Mouse (Mus musculus): ENCODE measurements around the gene Pnpt1.

Pnpt1 gene

DNA sequence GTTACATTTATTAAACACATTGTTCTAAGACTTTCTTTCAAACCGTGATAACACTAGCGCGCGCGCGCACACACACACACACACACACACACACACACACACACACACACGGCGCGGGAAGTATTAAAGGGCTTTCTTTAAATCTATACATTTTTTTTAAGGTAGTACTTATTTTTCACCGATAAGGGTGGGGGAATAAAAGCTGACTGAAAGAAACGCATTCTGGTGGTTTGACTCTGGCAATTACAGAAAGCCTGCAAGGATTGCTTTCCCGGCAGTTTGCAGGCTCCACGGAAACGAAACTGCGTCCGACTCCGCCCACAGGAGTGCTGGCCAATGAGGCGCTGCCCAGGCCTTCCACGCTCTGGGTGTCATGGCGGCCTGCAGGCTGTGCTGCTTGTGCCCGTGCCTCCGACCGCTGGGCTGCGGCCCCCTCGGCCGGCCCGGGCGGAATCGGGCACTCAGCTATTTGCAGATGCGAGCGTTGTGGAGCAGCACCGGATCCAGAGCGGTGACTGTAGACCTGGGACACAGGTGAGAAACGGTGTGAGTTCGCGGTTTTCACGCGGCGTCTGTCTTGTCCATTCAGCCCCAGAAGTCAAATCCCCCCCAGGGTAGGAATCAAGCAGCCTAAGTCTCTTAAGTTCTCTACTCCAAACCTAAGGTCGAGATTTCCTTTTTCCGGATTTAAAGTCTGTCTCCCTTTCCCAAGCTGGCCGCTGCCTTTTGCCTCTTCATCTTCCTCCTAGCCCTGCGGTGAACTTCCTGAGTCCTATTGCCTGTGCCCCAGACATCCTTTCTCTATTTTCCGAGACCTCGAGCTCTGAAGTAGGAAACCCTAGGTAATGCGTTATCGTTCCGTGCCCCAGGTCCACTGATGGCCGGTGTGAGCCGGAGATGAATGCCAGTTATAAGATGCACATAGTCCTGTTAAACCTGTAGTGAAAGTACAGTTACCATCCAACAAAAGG, at the start of gene Pnpt1:
Gene Pnpt1 (plus strand): TSS at position 360 of the 971 bp plus-strand sequence.
- in situ Hi-C loops (cut with MboI; ENCODE audit: low pct_unique_long_range_greater_than_20kb in 1 of 2, low sequenced_read_pairs in 2 of 2, unreplicated experiment in 1 of 2), result no loop called here

DNA sequence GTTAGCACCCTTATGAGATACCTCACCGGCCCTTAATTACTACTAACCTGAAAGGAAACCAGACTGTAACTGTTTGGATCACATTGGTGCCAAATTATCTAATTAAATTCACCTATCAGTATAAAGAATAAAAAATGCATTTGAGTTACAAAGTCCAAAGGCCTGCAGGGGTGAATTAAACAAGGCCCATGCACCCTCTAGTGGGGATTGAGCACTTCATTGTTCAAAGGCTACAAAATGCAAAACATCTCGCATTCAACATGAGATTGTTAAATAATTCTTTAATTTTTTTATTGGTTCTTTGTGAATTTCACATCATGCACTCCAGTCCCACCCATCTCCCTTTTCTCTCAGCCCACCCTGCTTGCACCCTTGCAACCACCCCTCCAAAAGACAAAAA, 38.1 kb upstream of the Pnpt1 start:
- in situ Hi-C loops (cut with MboI; ENCODE audit: low pct_unique_long_range_greater_than_20kb in 1 of 2, low sequenced_read_pairs in 2 of 2, unreplicated experiment in 1 of 2), result loop anchor here in 1 of 2 experiments (25.0 kb wide), 1 partner anchor 280 kb away; no protein-coding TSS in a partner anchor

DNA sequence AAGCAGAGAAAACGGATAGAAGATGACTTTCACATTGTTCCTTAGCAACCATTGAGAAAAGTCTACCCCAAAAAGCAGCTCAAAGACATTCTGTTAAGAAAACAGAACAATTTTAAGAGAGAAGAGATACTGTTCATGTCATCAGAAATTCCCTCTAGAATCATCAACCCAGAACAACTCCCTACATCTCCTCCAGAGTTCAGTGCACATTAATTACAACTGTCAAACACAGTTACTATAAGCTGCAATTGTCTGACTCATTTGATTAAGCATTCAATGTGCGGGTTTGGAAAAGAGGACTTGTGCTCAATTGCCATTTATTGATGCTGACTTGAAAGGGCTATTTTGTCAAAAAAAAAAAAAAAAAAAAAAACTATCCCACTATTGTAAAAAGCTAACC, 31.6 kb upstream of the Pnpt1 start:
- in situ Hi-C loops (cut with MboI; ENCODE audit: low pct_unique_long_range_greater_than_20kb in 1 of 2, low sequenced_read_pairs in 2 of 2, unreplicated experiment in 1 of 2), result loop anchor here in 1 of 2 experiments (25.0 kb wide), 1 partner anchor 287 kb away; no protein-coding TSS in a partner anchor

DNA sequence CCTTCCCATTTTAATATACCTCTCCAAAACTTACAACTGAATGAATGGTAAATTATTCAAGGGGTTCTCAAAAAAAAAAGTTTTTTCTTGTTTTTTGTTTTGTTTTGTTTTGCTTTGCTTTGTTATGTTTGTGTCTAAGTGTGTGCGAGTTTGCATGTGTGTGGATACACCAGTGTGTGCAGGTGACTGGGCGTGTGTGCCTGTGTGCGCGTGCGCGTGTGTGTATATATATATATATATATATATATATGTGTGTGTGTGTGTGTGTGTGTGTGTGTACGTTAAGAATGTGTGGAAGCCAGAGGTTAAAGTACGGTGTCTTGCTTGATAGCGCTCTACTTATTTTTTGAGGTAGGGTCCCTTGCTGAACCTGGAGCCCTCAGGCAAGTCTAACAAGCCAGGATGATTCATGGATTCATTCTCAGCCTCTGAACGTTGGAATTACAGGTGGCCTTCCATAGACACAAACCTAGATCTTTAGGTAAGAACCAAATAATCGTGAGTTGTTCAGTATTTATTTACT, 621 bp upstream of the Pnpt1 start:
- in situ Hi-C loops (cut with MboI; ENCODE audit: low pct_unique_long_range_greater_than_20kb in 1 of 2, low sequenced_read_pairs in 2 of 2, unreplicated experiment in 1 of 2), result no loop called here

DNA sequence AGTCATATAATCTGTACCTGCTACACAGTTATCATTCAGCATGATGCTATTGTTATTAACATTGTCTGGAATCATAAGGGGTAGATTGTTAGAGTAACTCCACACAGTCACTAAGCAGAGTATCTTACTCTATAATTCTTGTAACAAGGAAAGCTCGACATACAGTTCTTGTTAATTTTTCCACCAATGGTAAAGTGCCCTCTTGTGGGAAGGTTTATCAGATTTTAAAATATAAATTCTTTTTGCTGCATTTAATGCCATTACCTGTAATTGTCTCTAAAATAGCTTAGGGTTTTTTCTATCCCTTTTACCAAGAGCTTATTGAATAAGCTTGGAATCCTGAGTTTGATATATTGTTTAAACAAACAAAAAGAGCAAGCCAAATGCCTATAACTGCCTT, 10.1 kb downstream of the Pnpt1 start:
- in situ Hi-C loops (cut with MboI; ENCODE audit: low pct_unique_long_range_greater_than_20kb in 1 of 2, low sequenced_read_pairs in 2 of 2, unreplicated experiment in 1 of 2), result no loop called here

- in situ Hi-C loops (cut with MboI; ENCODE audit: low pct_unique_long_range_greater_than_20kb in 1 of 2, low sequenced_read_pairs in 2 of 2, unreplicated experiment in 1 of 2), result no loop called here
These were observed 18.4 kb downstream of the Pnpt1 start for GRCm38 (mm10) chr11:29148901-29149300.

DNA sequence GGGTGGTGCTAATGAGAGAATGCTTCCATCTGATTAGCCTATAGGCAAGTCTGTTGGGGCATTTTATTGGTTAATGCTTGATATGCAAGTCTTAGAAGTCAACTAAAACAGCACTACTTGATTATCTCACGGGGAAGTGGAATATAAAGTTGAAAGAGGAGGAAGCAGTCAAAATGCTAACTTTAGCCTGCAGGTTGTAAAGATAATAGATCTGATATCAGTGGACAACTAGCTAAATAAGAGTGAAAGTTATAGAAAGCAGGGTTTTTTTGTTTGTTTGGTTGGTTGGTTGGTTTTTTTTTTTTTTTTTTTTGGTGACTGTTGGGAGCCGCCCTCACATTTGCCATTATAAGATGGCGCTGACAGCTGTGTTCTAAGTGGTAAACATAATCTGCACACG, 33.0 kb downstream of the Pnpt1 start:
- in situ Hi-C loops (cut with MboI; ENCODE audit: low pct_unique_long_range_greater_than_20kb in 1 of 2, low sequenced_read_pairs in 2 of 2, unreplicated experiment in 1 of 2), result no loop called here

- in situ Hi-C loops (cut with MboI; ENCODE audit: low pct_unique_long_range_greater_than_20kb in 1 of 2, low sequenced_read_pairs in 2 of 2, unreplicated experiment in 1 of 2), result no loop called here
These were observed 41.4 kb downstream of the Pnpt1 start for GRCm38 (mm10) chr11:29171959-29172391.

DNA sequence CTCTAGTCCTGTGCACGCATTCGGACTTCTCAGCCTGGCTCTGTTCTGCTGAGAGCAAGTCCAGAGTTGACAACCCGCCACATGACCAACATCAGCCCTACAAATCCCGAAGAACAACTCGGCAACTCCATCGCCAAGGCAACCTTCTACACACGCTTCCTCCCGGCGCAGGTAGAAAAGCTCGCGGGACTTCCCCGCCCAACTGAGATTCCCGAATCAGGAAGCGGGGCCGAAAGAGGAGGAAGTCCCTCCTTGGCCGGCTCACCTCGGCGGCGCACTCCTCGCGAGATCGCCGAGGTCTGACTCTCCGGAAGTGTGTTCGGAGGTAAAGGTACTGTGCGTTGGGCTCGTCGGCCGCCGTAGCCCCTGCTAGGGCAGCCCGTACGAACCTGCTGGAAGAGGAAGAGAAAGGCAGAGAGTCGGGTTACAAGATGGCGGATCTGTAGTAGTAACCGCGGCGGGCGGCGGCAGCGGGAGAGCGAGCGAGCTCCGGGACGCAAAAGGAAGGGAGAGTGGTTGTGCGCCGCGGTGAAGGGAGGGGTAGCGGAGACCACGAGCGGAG, 42.1 kb downstream of the Pnpt1 start, which contains the start of gene Ppp4r3b:
Gene Ppp4r3b (plus strand): TSS at position 328 of the 562 bp plus-strand sequence.
- in situ Hi-C loops (cut with MboI; ENCODE audit: low pct_unique_long_range_greater_than_20kb in 1 of 2, low sequenced_read_pairs in 2 of 2, unreplicated experiment in 1 of 2), result no loop called here

GRCm38 (mm10) chr11:29173125-29173631, 42.6 kb downstream of the Pnpt1 start:
- in situ Hi-C loops (cut with MboI; ENCODE audit: low pct_unique_long_range_greater_than_20kb in 1 of 2, low sequenced_read_pairs in 2 of 2, unreplicated experiment in 1 of 2), result no loop called here

GRCm38 (mm10) chr11:29173706-29174436, 43.3 kb downstream of the Pnpt1 start:
- in situ Hi-C loops (cut with MboI; ENCODE audit: low pct_unique_long_range_greater_than_20kb in 1 of 2, low sequenced_read_pairs in 2 of 2, unreplicated experiment in 1 of 2), result no loop called here

- in situ Hi-C loops (cut with MboI; ENCODE audit: low pct_unique_long_range_greater_than_20kb in 1 of 2, low sequenced_read_pairs in 2 of 2, unreplicated experiment in 1 of 2), result no loop called here
These were observed 48.8 kb downstream of the Pnpt1 start for GRCm38 (mm10) chr11:29179319-29179718.

- in situ Hi-C loops (cut with MboI; ENCODE audit: low pct_unique_long_range_greater_than_20kb in 1 of 2, low sequenced_read_pairs in 2 of 2, unreplicated experiment in 1 of 2), result no loop called here
These were observed 50.1 kb downstream of the Pnpt1 start for GRCm38 (mm10) chr11:29180657-29181056.

DNA sequence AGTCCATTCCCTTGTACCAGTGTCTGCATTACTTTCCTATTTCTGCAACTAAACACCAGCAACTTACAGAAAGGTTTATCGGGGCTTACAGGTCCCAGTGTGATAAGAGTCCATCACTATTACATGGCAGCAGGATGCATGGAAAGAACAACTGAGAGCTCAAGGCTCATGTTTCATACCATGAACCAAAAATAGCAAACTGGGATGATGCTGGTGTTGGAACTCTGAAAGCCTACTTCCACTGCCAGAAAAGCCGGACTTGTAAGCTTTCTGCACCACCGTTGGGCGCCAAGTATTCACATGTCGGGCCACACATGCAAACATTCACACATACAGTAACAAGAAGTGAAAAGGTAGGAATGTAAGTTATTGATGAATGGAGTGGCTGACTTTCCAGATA, 51.2 kb downstream of the Pnpt1 start:
- in situ Hi-C loops (cut with MboI; ENCODE audit: low pct_unique_long_range_greater_than_20kb in 1 of 2, low sequenced_read_pairs in 2 of 2, unreplicated experiment in 1 of 2), result no loop called here

- in situ Hi-C loops (cut with MboI; ENCODE audit: low pct_unique_long_range_greater_than_20kb in 1 of 2, low sequenced_read_pairs in 2 of 2, unreplicated experiment in 1 of 2), result no loop called here
These were observed 58.4 kb downstream of the Pnpt1 start for GRCm38 (mm10) chr11:29188981-29189380.

DNA sequence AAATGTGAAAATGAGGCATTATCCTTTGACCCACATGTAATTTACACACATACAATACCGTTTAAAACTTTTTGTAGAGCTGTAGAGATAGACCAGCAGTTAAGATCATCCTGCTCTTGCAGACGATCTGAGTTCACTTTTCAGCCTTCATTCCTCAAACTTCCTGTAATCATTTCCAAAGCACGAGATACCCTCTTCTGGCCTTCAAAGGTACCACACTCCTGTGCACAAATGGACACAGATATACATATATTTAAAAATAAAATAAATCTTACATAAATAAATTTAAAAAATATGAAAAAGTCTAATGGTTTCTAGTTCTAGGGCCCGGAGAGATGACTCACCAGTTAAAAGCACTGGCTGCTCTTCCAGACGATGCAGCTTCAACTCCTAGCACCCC, 73.1 kb downstream of the Pnpt1 start:
- in situ Hi-C loops (cut with MboI; ENCODE audit: low pct_unique_long_range_greater_than_20kb in 1 of 2, low sequenced_read_pairs in 2 of 2, unreplicated experiment in 1 of 2), result no loop called here

DNA sequence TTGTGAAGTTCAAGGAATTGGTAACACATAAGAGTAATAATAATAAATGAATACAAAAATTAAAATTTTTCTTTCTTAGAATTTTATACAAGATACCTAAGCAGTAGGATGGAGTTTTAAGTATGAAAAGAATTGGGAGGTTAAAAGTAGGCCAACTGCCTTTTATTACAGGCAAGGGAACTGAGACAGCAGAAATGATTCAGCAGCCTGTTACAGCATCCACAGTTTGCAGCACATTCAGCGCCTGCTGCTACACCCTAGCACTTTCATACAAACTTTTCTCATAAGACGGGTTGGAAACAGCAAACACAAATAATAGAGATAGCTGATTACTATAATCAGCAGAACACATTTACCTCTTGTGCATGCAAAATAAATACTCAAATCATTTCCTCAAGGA, 79.2 kb downstream of the Pnpt1 start:
- in situ Hi-C loops (cut with MboI; ENCODE audit: low pct_unique_long_range_greater_than_20kb in 1 of 2, low sequenced_read_pairs in 2 of 2, unreplicated experiment in 1 of 2), result no loop called here

All from mouse embryonic stem cell (cell line).